Mouse (Mus musculus) midbrain, postnatal 0 days (tissue): ENCODE data around the gene Meox1. TPM values are rescaled to one million over a fixed set of nuclear protein-coding genes. Genes with fewer than 3 reads are reported as not detected.

Experiments used
- ATAC-seq: fragments of 200-750 bp; cut with Nextera tagmentation; 2 replicates; pipeline ENCODE4 v1.8.0; 2017; ENCODE audit warnings: moderate number of reproducible peaks, mild to moderate bottlenecking, moderate TSS enrichment, moderate library complexity; ENCODE audit not compliant: low FRiP score
- DNase-seq: peaks from one replicate; pipeline ENCODE4 v3.0.0-alpha.2; 2015; ENCODE audit warnings: low spot score
- H3K27ac ChIP-seq: fragments of 300-500 bp; sonication (generic); 2 replicates; pipeline ENCODE4 v1.5.1; 2014; ENCODE audit warnings: low read depth, mild to moderate bottlenecking, low read length, mixed read lengths
- H3K27me3 ChIP-seq: fragments of 300-500 bp; sonication (generic); 2 replicates; pipeline ENCODE4 v1.6.1; 2014; ENCODE audit warnings: low read length, control low read depth, mixed read lengths; ENCODE audit not compliant: insufficient read depth
- H3K36me3 ChIP-seq: fragments of 300-500 bp; sonication (generic); 2 replicates; pipeline ENCODE4 v1.6.1; 2014; ENCODE audit warnings: low read length, control low read depth, mixed read lengths; ENCODE audit not compliant: insufficient read depth
- H3K4me1 ChIP-seq: fragments of 300-500 bp; sonication (generic); 2 replicates; pipeline ENCODE4 v1.6.1; 2014; ENCODE audit warnings: mild to moderate bottlenecking, control low read depth, antibody characterized with exemption, low read length, mixed read lengths; ENCODE audit not compliant: insufficient read depth
- H3K4me2 ChIP-seq: fragments of 300-500 bp; sonication (generic); 2 replicates; pipeline ENCODE4 v1.6.1; 2014; ENCODE audit warnings: low read depth, mild to moderate bottlenecking, low read length, mixed read lengths; ENCODE audit not compliant: poor library complexity, severe bottlenecking
- H3K4me3 ChIP-seq: fragments of 300-500 bp; sonication (generic); 2 replicates; pipeline ENCODE4 v1.5.1; 2014; ENCODE audit warnings: low read depth, mild to moderate bottlenecking, low read length, moderate library complexity
- H3K9ac ChIP-seq: fragments of 300-500 bp; sonication (generic); replicated peaks from 2 replicates; pipeline ENCODE4 v1.6.1; 2014; ENCODE audit warnings: mild to moderate bottlenecking, low read length, moderate library complexity, mixed read lengths; ENCODE audit not compliant: poor library complexity, severe bottlenecking
- H3K9me3 ChIP-seq: fragments of 300-500 bp; sonication (generic); 2 replicates; pipeline ENCODE4 v1.6.1; 2016; ENCODE audit warnings: low read length, control low read depth
- CTCF ChIP-seq: IDR thresholded peaks from 2 replicates; pipeline ENCODE4 v1.5.1; 2016; ENCODE audit warnings: antibody characterized with exemption, mild to moderate bottlenecking
- WGBS: fragments of 180-500 bp; shearing (Covaris S2); extraction: QIAGEN DNeasy Blood & Tissue Kit; methylation state at CpG from one replicate; pipeline ENCODE4 v1.1.7; 2014; 5-methylcytosine and 5-hydroxymethylcytosine counted together
- polyA plus RNA-seq: library from polyadenylated mRNA; unstranded; fragments of >200 nt; fragmentation: Nextera tagmentation; extraction: Ambion mirVana; gene quantifications from 2 replicates; pipeline ENCODE4 v1.2.1, GENCODE M21; 2015
- total RNA-seq: library from RNA; depleted of rRNA; stranded (reverse); fragments of >200 nt; gene quantifications from 2 replicates; pipeline ENCODE4 v1.2.3, GENCODE M21; 2014

Gene Meox1
- total and polyA plus RNA-seq, 2 experiments from 2014 or later = 0.83 to 1.0 TPM

DNA sequence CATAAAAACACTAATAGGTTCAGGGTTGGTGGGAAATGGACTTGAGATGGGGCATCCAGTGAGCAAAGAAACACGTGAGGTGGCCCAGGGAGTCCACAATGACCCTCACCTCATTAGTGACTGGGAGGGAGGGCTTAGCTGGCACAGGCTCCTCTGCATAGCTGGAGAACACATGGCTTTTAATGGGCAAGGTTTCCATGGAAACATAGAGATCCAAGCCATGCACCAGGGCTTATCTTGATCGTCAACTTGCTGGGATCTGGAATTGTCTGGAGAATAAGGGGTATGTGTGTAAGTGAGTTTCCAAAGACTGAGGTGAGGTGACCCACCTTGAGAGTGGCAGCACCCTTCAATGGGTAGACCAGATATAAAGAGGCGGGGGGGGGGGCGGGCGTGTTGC is 19.2 kb downstream of the Meox1 start:
- H3K27ac ChIP-seq = no peak overlapping the region
- peak; percentile 77 for DNase-seq
- ATAC-seq = no peak

DNA sequence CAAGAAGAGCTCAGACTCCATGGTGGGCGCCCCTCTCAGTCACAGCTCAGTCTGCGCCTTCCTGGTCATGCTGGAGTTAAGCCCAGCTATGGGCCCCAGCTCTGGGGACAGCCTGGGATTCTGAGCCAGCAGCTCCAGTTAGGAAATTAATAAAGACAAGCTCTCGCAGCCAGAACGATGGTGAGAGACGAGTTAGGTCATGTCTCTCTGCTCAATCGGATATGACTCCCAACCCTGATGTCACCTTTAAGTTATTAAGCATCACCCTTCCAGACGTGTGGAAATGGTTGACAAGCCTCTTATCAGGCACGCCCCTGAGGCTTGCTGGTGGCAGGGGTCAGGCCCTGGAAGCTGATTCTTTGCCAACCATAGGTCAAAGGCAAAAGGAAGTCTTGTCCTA is 20.3 kb downstream of the Meox1 start:
- WGBS = 80% methylated on average over 8 of the region's 8 CpGs
- DNase-seq (no peak), ATAC-seq (no peak)
- no peak overlapping the region for H3K9ac ChIP-seq
- H3K27ac ChIP-seq = no peak overlapping the region
- no peaks in the 10 kb centered on the region for H3K9me3 ChIP-seq
- H3K36me3 ChIP-seq = no peaks in the 10 kb centered on the region
- no peak overlapping the region for H3K4me3 ChIP-seq
- H3K4me2 ChIP-seq = no peak overlapping the region
- peaks cover 9% of the 10 kb centered on the region for H3K4me1 ChIP-seq
- TF ChIP-seq CTCF = no peak
- H3K27me3 ChIP-seq = no peaks in the 10 kb centered on the region

More for the DNA sequence above, 19.2 kb downstream of the Meox1 start:
- Histone ChIP-seq H3K4me3 (no peak overlapping the region), H3K36me3 (no peaks in the 10 kb centered on the region), H3K4me1 (peaks cover 11% of the 10 kb centered on the region), H3K9me3 (no peaks in the 10 kb centered on the region), H3K27me3 (no peaks in the 10 kb centered on the region), H3K4me2 (no peak overlapping the region), H3K9ac (no peak overlapping the region)
- no peak for TF ChIP-seq CTCF
- 46% methylated on average over 5 of the region's 5 CpGs for WGBS

GRCm38 (mm10) chr11:101871435-101871834 is 22.7 kb downstream of the Meox1 start:
- Histone ChIP-seq H3K9ac (no peak overlapping the region), H3K4me1 (0 out of 2 replicates have a peak, but pooled peaks cover 4% of the 10 kb centered on the region), H3K27me3 (no peaks in the 10 kb centered on the region), H3K36me3 (no peaks in the 10 kb centered on the region), H3K4me3 (no peak overlapping the region), H3K4me2 (no peak overlapping the region), H3K9me3 (no peaks in the 10 kb centered on the region), H3K27ac (no peak overlapping the region)
- no peak for TF ChIP-seq CTCF
- WGBS = 53% methylated on average over 6 of the region's 6 CpGs
- ATAC-seq (no peak), DNase-seq (no peak)

DNA sequence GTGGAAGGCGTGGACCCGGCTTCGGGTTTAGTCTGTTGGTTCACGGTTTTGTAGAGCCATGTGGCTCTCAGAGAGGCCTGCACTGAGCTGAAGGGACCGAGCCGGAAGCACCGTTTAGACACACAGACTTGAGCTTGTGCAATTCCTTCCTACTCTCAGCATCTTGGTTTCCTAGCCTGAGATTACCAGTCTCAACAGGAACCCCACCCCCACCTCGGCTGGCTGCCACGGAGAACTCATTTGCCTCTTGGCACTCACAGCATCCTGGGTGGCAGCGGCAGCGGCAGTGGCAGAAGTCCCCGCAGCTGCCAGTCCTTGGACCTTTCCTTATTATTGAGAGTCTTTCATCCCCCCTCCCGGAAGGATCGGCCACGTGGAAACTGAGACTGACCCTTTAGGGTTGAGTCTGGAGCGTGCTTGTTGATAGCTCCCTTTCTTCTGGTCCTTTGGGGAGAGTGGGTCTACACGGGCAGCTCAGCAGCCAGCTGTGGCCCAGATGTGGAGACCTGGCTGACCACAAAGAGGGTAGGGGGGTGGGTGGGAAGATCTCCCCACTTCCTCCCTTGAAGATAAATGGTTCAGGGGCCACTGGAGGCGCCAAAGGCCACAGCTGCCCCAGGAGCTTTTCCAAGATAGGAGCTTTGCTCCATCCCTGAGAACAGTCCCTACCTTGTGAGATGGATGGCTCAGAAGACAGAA is 24.0 kb downstream of the Meox1 start:
- WGBS = 57% methylated on average over 18 of the region's 18 CpGs
- H3K27ac ChIP-seq = no peak overlapping the region
- H3K4me3 ChIP-seq = no peak overlapping the region
- no peaks in the 10 kb centered on the region for H3K9me3 ChIP-seq
- H3K36me3 ChIP-seq = no peaks in the 10 kb centered on the region
- H3K9ac ChIP-seq = no peak overlapping the region
- no peaks in the 10 kb centered on the region for H3K27me3 ChIP-seq
- H3K4me1 ChIP-seq = 0 out of 2 replicates have a peak, but pooled peaks cover 4% of the 10 kb centered on the region
- ATAC-seq (no peak), DNase-seq (peak; percentile 73)
- no peak for TF ChIP-seq CTCF
- H3K4me2 ChIP-seq = no peak overlapping the region

GRCm38 (mm10) chr11:101867513-101868052 is 26.6 kb downstream of the Meox1 start:
- no peaks in the 10 kb centered on the region for H3K9me3 ChIP-seq
- no peak overlapping the region for H3K4me2 ChIP-seq
- no peak for TF ChIP-seq CTCF
- no peaks in the 10 kb centered on the region for H3K36me3 ChIP-seq
- no peak for ATAC-seq
- no peak overlapping the region for H3K9ac ChIP-seq
- no peaks in the 10 kb centered on the region for H3K27me3 ChIP-seq
- no peak for DNase-seq
- WGBS = 73% methylated on average over 12 of the region's 12 CpGs
- no peaks in the 10 kb centered on the region for H3K4me1 ChIP-seq
- no peak overlapping the region for H3K27ac ChIP-seq
- no peak overlapping the region for H3K4me3 ChIP-seq

DNA sequence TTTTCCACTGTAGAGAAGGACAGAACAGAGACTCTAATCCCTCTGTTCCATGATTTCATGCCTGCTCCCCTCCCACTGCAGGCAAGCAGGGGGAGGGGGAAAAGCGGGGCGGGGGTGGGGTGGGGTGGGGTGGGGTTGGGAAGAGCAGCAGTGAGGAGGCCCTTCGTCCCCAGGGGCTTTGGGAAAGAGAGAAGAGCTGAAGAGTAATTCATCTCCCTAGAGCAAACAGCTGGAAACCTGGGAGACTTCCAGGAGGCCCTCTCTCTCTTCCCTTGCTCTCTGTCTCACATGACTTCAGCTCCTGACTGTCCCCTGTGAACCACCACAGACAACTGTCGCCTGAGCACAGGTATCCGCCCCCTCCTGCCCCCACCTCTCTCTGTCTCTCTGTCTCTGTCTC is 35.4 kb downstream of the Meox1 start:
- TF ChIP-seq CTCF = no peak
- no peaks in the 10 kb centered on the region for H3K9me3 ChIP-seq
- no peaks in the 10 kb centered on the region for H3K27me3 ChIP-seq
- H3K4me3 ChIP-seq = no peak overlapping the region
- no peak overlapping the region for H3K27ac ChIP-seq
- WGBS = 27% methylated on average over 3 of the region's 5 CpGs
- no peak overlapping the region for H3K9ac ChIP-seq
- no peaks in the 10 kb centered on the region for H3K36me3 ChIP-seq
- ATAC-seq = no peak
- no peaks in the 10 kb centered on the region for H3K4me1 ChIP-seq
- DNase-seq = no peak
- H3K4me2 ChIP-seq = no peak overlapping the region
